Mouse (Mus musculus) layer of hippocampus, adult 2 months (tissue): ENCODE data around the gene Kcne1. TPM values are rescaled to one million over a fixed set of nuclear protein-coding genes. Genes with fewer than 3 reads are reported as not detected.

Source experiments
- DNase-seq, 2 experiments: peaks; one replicate each; pipeline ENCODE4 v3.0.0; 2022; ENCODE audit warnings: low spot score in 2 of 2
- H3K27ac ChIP-seq: fragments of 200-600 bp; 2 replicates; pipeline ENCODE4 v1.8.1; 2022
- H3K4me3 ChIP-seq: fragments of 200-600 bp; 2 replicates; pipeline ENCODE4 v1.8.1; 2022; ENCODE audit warnings: mild to moderate bottlenecking
- CTCF ChIP-seq: fragments of 200-600 bp; conservative IDR thresholded peaks from 2 replicates; pipeline ENCODE4 v1.8.1; 2022; ENCODE audit warnings: antibody characterized with exemption, mild to moderate bottlenecking, moderate library complexity
- total RNA-seq, 2 experiments: library from RNA; stranded (reverse); gene quantifications; 2 replicates each; pipeline ENCODE4 v1.2.3; 2021

Gene Kcne1
- total RNA-seq, 2 experiments from 2014 or later, result not detected

GRCm38 (mm10) chr16:92316049-92316738 is 43.1 kb downstream of the Kcne1 start:
- no peak for DNase-seq
- no peak overlapping the region for H3K4me3 ChIP-seq
- no peak for TF ChIP-seq CTCF
- H3K27ac ChIP-seq, result no peak overlapping the region

GRCm38 (mm10) chr16:92313953-92314741 is 45.1 kb downstream of the Kcne1 start:
- DNase-seq, result peak; percentile 41 to 51
- H3K4me3 ChIP-seq, result no peak overlapping the region
- peak; percentile 92 for TF ChIP-seq CTCF
- no peak overlapping the region for H3K27ac ChIP-seq

- no peak for DNase-seq
- no peak overlapping the region for H3K4me3 ChIP-seq
- no peak for TF ChIP-seq CTCF
- H3K27ac ChIP-seq, result no peak overlapping the region
Measured at GRCm38 (mm10) chr16:92309126-92309525, 50.1 kb downstream of the Kcne1 start.

DNA sequence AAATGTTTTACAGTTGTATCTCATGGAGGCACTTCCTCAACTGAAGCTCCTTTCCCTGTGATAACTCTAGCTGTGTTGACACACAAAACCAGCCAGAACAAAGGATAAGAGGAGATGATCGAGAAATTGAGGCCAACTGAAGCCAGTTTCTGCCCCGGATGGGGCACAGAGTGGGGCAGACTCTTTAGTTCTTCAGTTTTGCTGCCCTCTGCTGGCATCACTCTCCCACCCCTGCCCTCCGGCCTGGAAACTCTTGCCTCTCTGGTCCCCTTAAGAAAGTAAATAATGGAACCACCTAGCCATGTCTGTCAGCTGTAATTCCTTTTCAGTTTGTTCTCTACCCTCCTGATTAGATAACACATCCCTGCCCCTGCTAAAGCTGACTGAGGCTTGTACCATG is 51.3 kb downstream of the Kcne1 start:
- DNase-seq, result no peak
- peak; percentile 62 for TF ChIP-seq CTCF
- no peak overlapping the region for H3K4me3 ChIP-seq
- H3K27ac ChIP-seq, result no peak overlapping the region

DNA sequence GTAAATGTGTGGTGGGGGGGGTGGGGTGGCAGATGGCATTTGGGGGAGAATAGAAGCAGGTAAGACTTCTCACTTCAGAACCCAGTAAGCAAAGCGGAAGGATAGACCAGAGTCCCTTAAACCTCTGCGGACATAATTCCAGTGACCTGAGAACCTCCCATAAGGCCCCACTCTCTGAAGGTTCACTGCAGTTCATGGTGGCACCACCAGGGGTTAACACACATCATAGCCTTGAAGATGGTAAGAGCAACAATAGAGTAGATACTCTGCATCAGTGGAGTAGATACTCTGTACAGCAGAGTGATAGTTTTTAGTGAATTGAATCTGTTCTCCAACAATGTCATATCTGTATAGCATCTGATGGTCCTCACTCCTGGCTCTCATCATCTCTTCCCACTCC is 53.7 kb downstream of the Kcne1 start:
- H3K4me3 ChIP-seq, result no peak overlapping the region
- TF ChIP-seq CTCF, result peak; percentile 57
- no peak overlapping the region for H3K27ac ChIP-seq
- no peak for DNase-seq

GRCm38 (mm10) chr16:92302506-92302905 is 56.8 kb downstream of the Kcne1 start:
- DNase-seq, result no peak
- Histone ChIP-seq H3K27ac (peak overlapping the region; percentile 90; the same call in 1 of the 2 replicates), H3K4me3 (peak overlapping the region; percentile 86)
- no peak for TF ChIP-seq CTCF

DNA sequence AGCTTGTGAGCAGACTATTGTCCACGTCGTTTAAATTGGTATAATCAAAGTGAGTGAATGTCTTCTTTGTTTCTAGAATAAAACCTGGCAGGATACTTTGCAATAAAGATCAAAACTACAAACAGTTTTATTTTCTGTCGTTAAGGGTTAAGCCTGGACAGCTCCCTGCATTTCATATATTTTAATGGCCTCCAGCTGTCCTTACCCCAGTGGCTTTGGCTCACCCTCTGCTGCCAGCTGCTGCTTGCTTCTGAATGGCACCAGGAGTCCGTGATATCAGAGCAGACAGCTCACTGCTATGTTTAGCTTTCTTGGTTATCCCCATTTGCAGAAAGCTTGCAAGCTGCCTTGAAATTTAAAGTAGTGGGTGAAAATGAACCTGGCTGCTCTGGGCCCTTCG is 57.3 kb downstream of the Kcne1 start:
- TF ChIP-seq CTCF, result no peak
- Histone ChIP-seq H3K27ac (peak overlapping the region; percentile 90), H3K4me3 (peak overlapping the region; percentile 86)
- no peak for DNase-seq

DNA sequence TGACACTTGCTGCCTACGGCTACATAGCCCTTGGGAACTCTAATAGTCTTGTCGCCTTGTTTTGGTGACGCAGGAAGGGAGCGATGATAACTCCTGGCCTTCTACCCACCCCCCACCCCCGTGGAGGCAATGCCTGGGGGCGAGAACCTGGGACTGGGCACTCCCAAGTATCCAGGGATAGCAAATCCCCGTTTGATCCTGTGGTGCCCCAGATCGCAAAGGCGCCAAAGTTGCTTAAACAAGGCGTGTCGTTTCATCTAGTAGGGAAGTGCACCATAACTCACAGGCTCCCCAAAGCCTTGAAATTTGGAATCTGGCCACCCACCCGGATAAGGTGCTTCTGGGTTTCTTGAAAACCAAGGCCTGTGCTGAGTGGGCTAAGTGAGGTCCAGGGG is 57.9 kb downstream of the Kcne1 start:
- peak in 1 of 2 experiments; percentile 22 for DNase-seq
- TF ChIP-seq CTCF, result no peak
- peak overlapping the region; percentile 86 for H3K4me3 ChIP-seq
- H3K27ac ChIP-seq, result peak overlapping the region; percentile 90

DNA sequence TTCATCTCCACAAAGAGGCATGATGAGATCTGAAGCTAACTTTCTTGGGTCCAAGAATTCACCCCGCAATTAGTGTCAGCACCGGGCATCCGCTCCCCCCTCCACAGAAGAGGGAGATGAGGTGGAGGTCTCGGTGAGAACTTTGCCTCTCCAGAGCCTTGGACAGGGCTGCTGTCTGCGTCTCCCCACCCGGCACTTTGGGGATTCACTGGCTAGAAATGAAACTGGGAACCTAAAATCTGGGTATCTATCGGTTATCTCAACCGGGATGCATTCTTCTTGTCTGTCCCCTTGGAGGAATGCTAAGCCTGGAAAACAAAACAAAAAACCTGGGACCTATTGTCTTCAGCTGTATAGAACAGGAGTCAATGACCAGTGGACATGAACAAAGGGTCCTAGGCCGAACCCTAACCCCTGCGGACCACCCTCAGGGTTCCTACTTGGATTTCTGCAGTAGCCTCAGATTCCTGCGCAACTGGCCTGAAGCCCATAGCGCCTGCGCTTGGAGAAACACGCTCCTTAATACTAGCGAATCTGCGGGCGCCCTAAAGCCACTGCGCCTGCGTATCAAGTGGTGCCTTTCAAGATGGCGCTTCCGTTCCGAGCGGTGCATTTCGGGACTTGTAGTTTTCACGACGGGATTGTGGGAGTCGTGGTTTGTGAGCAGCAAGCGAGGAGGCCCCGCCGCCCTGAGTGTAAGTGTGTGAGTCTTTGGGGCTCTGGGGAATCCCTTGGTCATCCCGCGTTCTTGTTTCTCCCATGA is 58.4 kb downstream of the Kcne1 start, which contains the start of gene Smim11:
Smim11 (plus strand) TSS at position 638 of the 763 bp plus-strand sequence.
- DNase-seq, result peak; percentile 95 to 97
- Histone ChIP-seq H3K4me3 (peak within 1 kb of the TSS; percentile 86), H3K27ac (peak within 1 kb of the TSS; percentile 90)
- no peak for TF ChIP-seq CTCF

Other genes with a start within 250 kb of the Kcne1 start
- gene Kcne2, start 67.1 kb downstream of the Kcne1 start, total RNA-seq, result under 1 TPM in 1 of 2 experiments, not detected in 1; 0.82 TPM
- 10 to 100 TPM; 19.2 to 20.4 TPM for gene Smim11, start 58.2 kb downstream of the Kcne1 start, total RNA-seq
- not detected for gene Fam243, start 38.0 kb downstream of the Kcne1 start, total RNA-seq
- gene Rcan1, start 111.4 kb upstream of the Kcne1 start, total RNA-seq, result 10 to 100 TPM; 41.8 to 42.1 TPM
- 1 to 10 TPM in 1 of 2 experiments, under 1 TPM in 1; 0.69 to 2.2 TPM for gene Clic6, start 126.3 kb upstream of the Kcne1 start, total RNA-seq